Mouse (Mus musculus) liver, adult 2 months (tissue): ENCODE measurements around the gene Mmp10.

Experiments used
- CTCF ChIP-seq: fragments of 200-500 bp; IDR thresholded peaks from 2 replicates; pipeline ENCODE4 v1.5.1; 2011; ENCODE audit warnings: low read depth, low read length, control low read depth
- POLR2A ChIP-seq: fragments of 200-500 bp; IDR thresholded peaks from 2 replicates; pipeline ENCODE4 v1.6.1; 2011; ENCODE audit warnings: low read length, control low read depth; ENCODE audit not compliant: insufficient read depth; ENCODE audit errors: extremely low read depth

- TF ChIP-seq CTCF: no peak
- TF ChIP-seq POLR2A: no peak
Measured at GRCm38 (mm10) chr9:7545471-7545870, 43.3 kb downstream of the Mmp10 start.
